Mouse (Mus musculus) liver, embryonic 13.5 days (tissue): ENCODE data around the gene Il31ra. TPM values are rescaled to one million over a fixed set of nuclear protein-coding genes. Genes with fewer than 3 reads are reported as not detected.
"Not testable (repeated sequence)": the region's sequence is repeated elsewhere in the genome, so short reads cannot be mapped to it uniquely, and the experiment has no call there.

Experiments
- ATAC-seq: fragments of 200-750 bp; cut with Nextera tagmentation; 2 replicates; pipeline ENCODE4 v1.8.0; 2017; ENCODE audit warnings: low read depth, mild to moderate bottlenecking, moderate number of reproducible peaks, moderate library complexity
- DNase-seq: peaks from one replicate; pipeline ENCODE4 v3.0.0; 2022
- H3K27ac ChIP-seq: fragments of 300-500 bp; sonication (generic); 2 replicates; pipeline ENCODE4 v1.5.1; 2015; ENCODE audit warnings: moderate library complexity, mild to moderate bottlenecking, inconsistent platforms
- H3K27me3 ChIP-seq: fragments of 300-500 bp; sonication (generic); 2 replicates; pipeline ENCODE4 v1.6.1; 2015; ENCODE audit warnings: mild to moderate bottlenecking, inconsistent platforms
- H3K36me3 ChIP-seq: fragments of 300-500 bp; sonication (generic); 2 replicates; pipeline ENCODE4 v1.6.1; 2015; ENCODE audit warnings: mild to moderate bottlenecking, inconsistent platforms
- H3K4me1 ChIP-seq: fragments of 300-500 bp; sonication (generic); replicated peaks from 2 replicates; pipeline ENCODE4 v1.6.1; 2015; ENCODE audit warnings: inconsistent platforms
- H3K4me2 ChIP-seq: fragments of 300-500 bp; sonication (generic); 2 replicates; pipeline ENCODE4 v1.6.1; 2015; ENCODE audit warnings: inconsistent platforms, mild to moderate bottlenecking, moderate library complexity
- H3K4me3 ChIP-seq: fragments of 300-500 bp; sonication (generic); replicated peaks from 2 replicates; pipeline ENCODE4 v1.5.1; 2015; ENCODE audit warnings: mild to moderate bottlenecking, inconsistent platforms
- H3K9ac ChIP-seq: fragments of 300-500 bp; sonication (generic); 2 replicates; pipeline ENCODE4 v1.6.1; 2015; ENCODE audit warnings: mild to moderate bottlenecking, inconsistent platforms
- H3K9me3 ChIP-seq: fragments of 300-500 bp; sonication (generic); replicated peaks from 2 replicates; pipeline ENCODE4 v1.6.1; 2016; ENCODE audit warnings: inconsistent platforms
- WGBS: fragments of 180-500 bp; shearing (Covaris S2); methylation state at CpG from one replicate; pipeline ENCODE4 v1.1.7; 2015; ENCODE audit not compliant: insufficient replicate concordance; 5-methylcytosine and 5-hydroxymethylcytosine counted together
- polyA plus RNA-seq: library from polyadenylated mRNA; unstranded; fragments of >200 nt; fragmentation: Nextera tagmentation; extraction: Ambion mirVana; gene quantifications from 2 replicates; pipeline ENCODE4 v1.2.1, GENCODE M21; 2015

Gene Il31ra
- 0.06 and 0.12 TPM in 2 replicates for polyA plus RNA-seq

GRCm38 (mm10) chr13:112594260-112594659, at the start of gene Il31ra:
Il31ra (minus strand) TSS chr13:112594360.
- not testable (repeated sequence) for H3K9me3 ChIP-seq, H3K27ac ChIP-seq, H3K36me3 ChIP-seq, H3K4me3 ChIP-seq, H3K4me1 ChIP-seq, H3K9ac ChIP-seq, H3K27me3 ChIP-seq, ATAC-seq, DNase-seq, H3K4me2 ChIP-seq
- 80% methylated on average over 6 of the region's 8 CpGs for WGBS

- no peak for DNase-seq
- WGBS, result 80% methylated on average over 3 of the region's 3 CpGs
- H3K4me3 ChIP-seq, result no peak overlapping the region
- H3K4me1 ChIP-seq, result peaks cover 31% of the 10 kb centered on the region
- H3K9ac ChIP-seq, result no peak overlapping the region
- ATAC-seq, result no peak
- no peaks in the 10 kb centered on the region for H3K9me3 ChIP-seq
- H3K4me2 ChIP-seq, result no peak overlapping the region
- H3K27me3 ChIP-seq, result no peaks in the 10 kb centered on the region
- no peak overlapping the region for H3K27ac ChIP-seq
- H3K36me3 ChIP-seq, result no peaks in the 10 kb centered on the region
Measured at GRCm38 (mm10) chr13:112642897-112643296, 48.7 kb upstream of the Il31ra start.

GRCm38 (mm10) chr13:112639111-112639510, 45.0 kb upstream of the Il31ra start:
- H3K27me3 ChIP-seq, result no peaks in the 10 kb centered on the region
- no peak overlapping the region for H3K27ac ChIP-seq
- no peaks in the 10 kb centered on the region for H3K9me3 ChIP-seq
- DNase-seq (no peak), ATAC-seq (peak; percentile 15; the same call in 1 of the 2 replicates)
- peaks cover 21% of the 10 kb centered on the region for H3K4me1 ChIP-seq
- no peak overlapping the region for H3K9ac ChIP-seq
- H3K36me3 ChIP-seq, result no peaks in the 10 kb centered on the region
- no peak overlapping the region for H3K4me2 ChIP-seq
- H3K4me3 ChIP-seq, result no peak overlapping the region
- WGBS, result 56% methylated on average over 4 of the region's 4 CpGs

- Histone ChIP-seq H3K4me1 (peaks cover 21% of the 10 kb centered on the region), H3K9ac (no peak overlapping the region), H3K27ac (no peak overlapping the region), H3K9me3 (no peaks in the 10 kb centered on the region), H3K27me3 (no peaks in the 10 kb centered on the region), H3K4me3 (no peak overlapping the region), H3K4me2 (no peak overlapping the region), H3K36me3 (no peaks in the 10 kb centered on the region)
- WGBS, result 22% methylated on average over 3 of the region's 3 CpGs
- DNase-seq (no peak), ATAC-seq (peak; percentile 71)
Measured at GRCm38 (mm10) chr13:112636498-112636897, 42.3 kb upstream of the Il31ra start.

DNA sequence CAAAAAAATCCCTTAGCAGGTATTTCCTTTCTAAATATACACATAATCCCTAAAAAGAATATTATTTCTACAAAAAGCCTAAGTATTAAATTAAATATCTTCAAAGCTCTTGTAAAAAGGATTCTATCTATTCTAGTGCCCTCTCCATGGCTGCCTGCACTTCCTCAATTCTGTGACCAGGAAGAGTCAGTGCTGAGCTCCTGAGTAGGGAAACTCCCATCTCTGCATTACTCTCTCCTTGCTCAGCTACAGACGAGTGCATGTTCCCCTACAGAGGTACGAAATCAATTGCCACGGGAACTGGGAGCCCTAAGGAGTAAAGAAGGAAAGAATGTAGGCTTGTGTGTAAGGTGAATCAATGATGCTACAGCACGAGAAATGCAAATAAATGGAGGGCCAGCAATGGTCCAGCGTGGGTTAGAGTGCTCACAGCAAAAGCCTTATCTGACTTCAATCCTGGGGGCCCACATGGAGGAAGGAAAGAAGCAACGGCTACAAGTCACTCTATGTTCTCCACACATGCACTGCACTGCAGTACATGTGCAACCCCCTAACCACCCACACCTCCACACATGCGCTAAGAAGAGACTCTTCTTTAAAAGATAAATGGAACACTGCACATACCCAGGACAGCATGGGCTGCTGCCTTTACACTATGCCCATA, 41.1 kb upstream of the Il31ra start:
- Histone ChIP-seq H3K4me1 (peaks cover 21% of the 10 kb centered on the region), H3K9ac (no peak overlapping the region), H3K4me2 (peak overlapping the region; percentile 11; the same call in 1 of the 2 replicates), H3K36me3 (no peaks in the 10 kb centered on the region), H3K9me3 (no peaks in the 10 kb centered on the region), H3K27ac (no peak overlapping the region), H3K27me3 (no peaks in the 10 kb centered on the region), H3K4me3 (no peak overlapping the region)
- no peak for DNase-seq
- ATAC-seq, result peak; percentile 65
- 32% methylated on average over 7 of the region's 7 CpGs for WGBS

GRCm38 (mm10) chr13:112625566-112625965, 31.4 kb upstream of the Il31ra start:
- Histone ChIP-seq H3K27me3 (peaks cover 3% of the 10 kb centered on the region; the same call in 1 of the 2 replicates), H3K4me2 (no peak overlapping the region), H3K4me3 (no peak overlapping the region), H3K9me3 (no peaks in the 10 kb centered on the region), H3K27ac (no peak overlapping the region), H3K36me3 (no peaks in the 10 kb centered on the region), H3K4me1 (no peaks in the 10 kb centered on the region), H3K9ac (no peak overlapping the region)
- ATAC-seq (0 out of 2 replicates have a peak, but pooled peaks have one; percentile 61), DNase-seq (no peak)

DNA sequence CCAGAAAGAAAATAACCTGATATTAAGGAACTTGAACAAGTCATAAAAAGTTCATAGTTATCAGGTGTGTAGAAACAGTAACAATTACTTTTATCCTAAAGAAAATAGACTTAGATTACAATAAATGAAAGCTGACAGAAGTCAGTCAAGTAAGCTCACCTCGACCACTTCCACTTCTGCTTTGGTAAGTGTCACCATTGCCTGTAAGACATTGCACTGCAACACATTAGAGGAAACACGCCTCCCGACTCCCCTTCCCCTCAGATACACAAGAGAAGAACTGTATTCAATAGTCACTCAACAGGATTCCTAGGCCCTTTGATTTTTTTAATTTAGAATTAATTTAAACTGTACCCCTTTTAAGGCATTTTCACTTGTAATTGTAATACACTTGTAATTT, 30.5 kb upstream of the Il31ra start:
- no peak overlapping the region for H3K4me3 ChIP-seq
- 25% methylated on average over 3 of the region's 3 CpGs for WGBS
- H3K27ac ChIP-seq, result no peak overlapping the region
- H3K9me3 ChIP-seq, result no peaks in the 10 kb centered on the region
- no peak overlapping the region for H3K4me2 ChIP-seq
- H3K4me1 ChIP-seq, result no peaks in the 10 kb centered on the region
- H3K27me3 ChIP-seq, result peaks cover 3% of the 10 kb centered on the region; the same call in 1 of the 2 replicates
- no peaks in the 10 kb centered on the region for H3K36me3 ChIP-seq
- H3K9ac ChIP-seq, result no peak overlapping the region
- no peak for DNase-seq
- ATAC-seq, result no peak

GRCm38 (mm10) chr13:112623656-112624055, 29.5 kb upstream of the Il31ra start:
- no peak for ATAC-seq
- 66% methylated on average over 7 of the region's 7 CpGs for WGBS
- no peak for DNase-seq

DNA sequence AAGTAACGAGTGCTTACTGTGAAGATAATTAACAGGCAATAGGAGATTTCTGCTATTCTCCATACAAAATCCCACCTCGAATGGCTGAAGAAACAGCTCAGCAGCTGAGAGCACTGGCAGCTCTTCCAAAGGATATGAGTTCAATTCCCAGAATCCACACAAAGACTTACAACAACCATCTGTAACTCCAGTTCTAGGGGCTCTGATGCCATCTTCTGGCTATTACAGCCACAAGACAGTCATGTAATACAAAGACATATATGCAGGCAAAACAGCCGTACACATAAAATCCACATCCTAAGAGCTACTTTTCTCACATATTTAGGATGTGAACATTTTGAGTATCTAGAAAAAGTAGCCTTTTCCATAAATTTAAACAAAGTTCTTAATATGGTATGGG, 27.4 kb upstream of the Il31ra start:
- no peaks in the 10 kb centered on the region for H3K36me3 ChIP-seq
- no peaks in the 10 kb centered on the region for H3K9me3 ChIP-seq
- peaks cover 3% of the 10 kb centered on the region; the same call in 1 of the 2 replicates for H3K27me3 ChIP-seq
- DNase-seq, result no peak
- H3K4me3 ChIP-seq, result no peak overlapping the region
- H3K27ac ChIP-seq, result no peak overlapping the region
- no peak overlapping the region for H3K9ac ChIP-seq
- WGBS, result 58% methylated on average over 3 of the region's 3 CpGs
- H3K4me1 ChIP-seq, result no peaks in the 10 kb centered on the region
- no peak overlapping the region for H3K4me2 ChIP-seq
- no peak for ATAC-seq

More at GRCm38 (mm10) chr13:112623656-112624055, 29.5 kb upstream of the Il31ra start:
- H3K4me3 ChIP-seq, result no peak overlapping the region
- no peak overlapping the region for H3K9ac ChIP-seq
- H3K4me2 ChIP-seq, result no peak overlapping the region
- no peaks in the 10 kb centered on the region for H3K9me3 ChIP-seq
- no peaks in the 10 kb centered on the region for H3K4me1 ChIP-seq
- H3K36me3 ChIP-seq, result no peaks in the 10 kb centered on the region
- no peak overlapping the region for H3K27ac ChIP-seq
- H3K27me3 ChIP-seq, result peaks cover 3% of the 10 kb centered on the region; the same call in 1 of the 2 replicates

DNA sequence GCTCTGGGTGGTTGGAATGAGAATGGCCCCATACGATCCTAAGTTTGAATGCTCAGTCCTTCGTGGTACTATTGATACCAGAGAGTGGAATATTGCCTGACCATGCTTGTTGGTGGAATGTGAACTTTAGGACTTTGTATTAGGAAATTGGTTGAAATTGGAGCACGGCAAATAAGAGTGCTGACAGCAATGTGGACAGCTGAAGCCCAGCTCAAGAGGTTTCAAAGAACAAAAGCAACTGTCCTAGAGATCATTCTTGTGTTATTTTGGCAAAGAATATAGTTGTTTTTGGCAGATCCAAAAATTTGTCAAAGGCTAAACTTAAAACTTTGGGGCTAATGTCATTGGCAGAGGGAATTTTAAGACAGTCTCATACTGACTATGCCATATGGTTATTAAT, 14.4 kb upstream of the Il31ra start:
- no peaks in the 10 kb centered on the region for H3K9me3 ChIP-seq
- ATAC-seq (no peak), DNase-seq (no peak)
- H3K4me1 ChIP-seq, result no peaks in the 10 kb centered on the region; the same call in 1 of the 2 replicates
- H3K27ac ChIP-seq, result no peak overlapping the region
- no peaks in the 10 kb centered on the region for H3K36me3 ChIP-seq
- WGBS, result 68% methylated on average over 3 of the region's 3 CpGs
- no peak overlapping the region for H3K9ac ChIP-seq
- H3K27me3 ChIP-seq, result no peaks in the 10 kb centered on the region
- no peak overlapping the region for H3K4me3 ChIP-seq
- H3K4me2 ChIP-seq, result no peak overlapping the region

- WGBS, result 62% methylated on average over 4 of the region's 4 CpGs
- H3K27me3 ChIP-seq, result no peaks in the 10 kb centered on the region
- DNase-seq (no peak), ATAC-seq (no peak)
- H3K4me2 ChIP-seq, result no peak overlapping the region
- H3K9me3 ChIP-seq, result no peaks in the 10 kb centered on the region
- no peaks in the 10 kb centered on the region for H3K36me3 ChIP-seq
- H3K27ac ChIP-seq, result no peak overlapping the region
- peaks cover 4% of the 10 kb centered on the region; the same call in 1 of the 2 replicates for H3K4me1 ChIP-seq
- no peak overlapping the region for H3K4me3 ChIP-seq
- no peak overlapping the region for H3K9ac ChIP-seq
Measured at GRCm38 (mm10) chr13:112604411-112604810, 10.3 kb upstream of the Il31ra start.

DNA sequence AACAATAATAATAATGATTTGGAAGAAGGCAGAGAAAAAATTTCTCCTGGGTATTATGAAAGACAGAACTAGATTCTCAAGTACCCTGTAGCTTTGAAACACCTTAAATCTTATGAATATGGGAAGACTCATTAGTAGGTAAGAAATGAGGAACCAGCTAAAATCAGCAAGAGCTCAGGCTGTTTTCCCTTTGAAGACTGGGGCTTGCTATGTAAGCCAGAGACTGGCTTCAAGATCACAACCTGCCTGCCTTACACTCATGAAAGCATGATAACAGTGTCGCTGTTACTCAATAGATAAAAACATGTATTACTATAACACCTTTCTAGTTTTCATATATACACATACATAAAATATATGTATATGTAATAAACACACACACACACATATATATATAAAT, 9.7 kb upstream of the Il31ra start:
- Histone ChIP-seq H3K4me3 (no peak overlapping the region), H3K4me1 (peaks cover 4% of the 10 kb centered on the region; the same call in 1 of the 2 replicates), H3K27me3 (no peaks in the 10 kb centered on the region), H3K27ac (no peak overlapping the region), H3K9ac (no peak overlapping the region), H3K36me3 (no peaks in the 10 kb centered on the region), H3K4me2 (no peak overlapping the region), H3K9me3 (no peaks in the 10 kb centered on the region)
- ATAC-seq (no peak), DNase-seq (no peak)
- 45% methylated on average over 1 of the region's 1 CpGs for WGBS
